Mouse (Mus musculus) limb, embryonic 10.5 days (tissue): ENCODE measurements around the gene Ptges2. TPM values are rescaled to one million over a fixed set of nuclear protein-coding genes. Genes with fewer than 3 reads are reported as not detected.

Experiments used
- DNase-seq: peaks from one replicate; pipeline ENCODE4 v3.0.0-alpha.2; 2017; ENCODE audit warnings: low spot score
- H3K27ac ChIP-seq: fragments of 300-500 bp; sonication (generic); 2 replicates; pipeline ENCODE4 v1.5.1; 2016; ENCODE audit warnings: mild to moderate bottlenecking
- H3K27me3 ChIP-seq: fragments of 300-500 bp; sonication (generic); 2 replicates; pipeline ENCODE4 v1.6.1; 2016; ENCODE audit warnings: low read depth, mild to moderate bottlenecking; ENCODE audit not compliant: poor library complexity, severe bottlenecking
- H3K36me3 ChIP-seq: fragments of 300-500 bp; sonication (generic); 2 replicates; pipeline ENCODE4 v1.6.1; 2016; ENCODE audit warnings: mild to moderate bottlenecking, moderate library complexity
- H3K4me1 ChIP-seq: fragments of 300-500 bp; sonication (generic); 2 replicates; pipeline ENCODE4 v1.6.1; 2016
- H3K4me3 ChIP-seq: fragments of 300-500 bp; sonication (generic); 2 replicates; pipeline ENCODE4 v1.5.1; 2016; ENCODE audit warnings: mild to moderate bottlenecking, moderate library complexity
- H3K9me3 ChIP-seq: fragments of 300-500 bp; sonication (generic); replicated peaks from 2 replicates; pipeline ENCODE4 v1.6.1; 2016; ENCODE audit warnings: mild to moderate bottlenecking
- WGBS: fragments of 180-500 bp; shearing (Covaris S2); methylation state at CpG from one replicate; pipeline ENCODE4 v1.1.7; 2016; 5-methylcytosine and 5-hydroxymethylcytosine counted together
- polyA plus RNA-seq: library from polyadenylated mRNA; unstranded; fragments of >200 nt; fragmentation: Nextera tagmentation; extraction: Ambion mirVana; gene quantifications from 2 replicates; pipeline ENCODE4 v1.2.1, GENCODE M21; 2016

The Ptges2 gene
- 32.7 and 37.0 TPM in 2 replicates for polyA plus RNA-seq

- DNase-seq: peak; percentile 90
- Histone ChIP-seq H3K9me3 (no peaks in the 10 kb centered on the region), H3K36me3 (peaks cover 32% of the 10 kb centered on the region), H3K27ac (peak within 1 kb of the TSS; percentile 84), H3K27me3 (no peaks in the 10 kb centered on the region), H3K4me3 (peak within 1 kb of the TSS; percentile 97), H3K4me1 (peaks cover 36% of the 10 kb centered on the region)
- under 1% methylated on average over 31 of the region's 31 CpGs for WGBS
These were observed at the start of gene Ptges2 for GRCm38 (mm10) chr2:32395484-32395945. Gene Ptges2, plus strand, starts transcription at chr2:32395896.

DNA sequence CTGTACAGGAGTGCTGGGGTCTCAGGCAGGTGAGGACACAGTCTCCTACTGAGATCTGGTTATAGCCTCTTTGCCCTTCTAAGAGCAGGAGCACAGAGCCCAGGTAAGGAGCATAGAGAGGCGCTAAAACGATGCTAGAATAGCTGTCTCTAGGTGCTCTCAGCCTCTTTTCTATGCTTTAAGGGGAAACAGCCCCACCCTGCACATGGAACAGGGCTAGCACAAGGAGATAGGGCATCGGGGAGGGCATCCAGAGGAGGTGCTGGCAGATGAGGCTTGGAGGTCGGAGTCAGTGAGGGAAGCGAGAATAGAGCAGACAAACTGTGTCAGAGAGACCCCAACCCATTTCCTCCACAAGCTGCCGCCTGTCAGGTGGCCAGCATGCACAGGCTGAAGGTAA is 48.7 kb upstream of the Ptges2 start:
- Histone ChIP-seq H3K4me3 (no peak overlapping the region), H3K36me3 (peaks cover 66% of the 10 kb centered on the region), H3K9me3 (no peaks in the 10 kb centered on the region), H3K27ac (no peak overlapping the region), H3K27me3 (peaks cover 6% of the 10 kb centered on the region; the same call in 1 of the 2 replicates), H3K4me1 (peaks cover 31% of the 10 kb centered on the region)
- WGBS: 81% methylated on average over 6 of the region's 6 CpGs
- no peak for DNase-seq

DNA sequence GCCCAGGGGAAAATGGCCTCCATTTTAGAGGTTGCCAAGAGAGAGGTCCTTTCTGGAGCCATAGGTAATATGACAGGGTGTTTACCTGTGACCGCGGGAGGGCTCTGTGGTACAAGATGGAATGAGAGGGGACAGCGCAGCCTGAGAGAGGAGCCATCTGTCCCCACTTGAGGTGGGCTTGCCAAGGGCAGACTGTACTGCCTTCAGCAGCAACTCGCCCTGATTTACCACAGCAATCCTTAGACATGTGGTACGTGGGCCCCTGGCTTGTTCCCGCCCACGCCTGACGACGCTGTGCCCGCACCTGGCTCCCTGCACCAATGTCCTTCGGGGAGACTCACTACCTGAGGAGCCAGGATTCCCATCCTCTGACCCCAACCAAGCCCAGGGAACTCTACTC is 47.4 kb upstream of the Ptges2 start:
- Histone ChIP-seq H3K27me3 (peaks cover 6% of the 10 kb centered on the region; the same call in 1 of the 2 replicates), H3K4me1 (peaks cover 37% of the 10 kb centered on the region), H3K36me3 (peaks cover 57% of the 10 kb centered on the region), H3K9me3 (no peaks in the 10 kb centered on the region), H3K27ac (no peak overlapping the region), H3K4me3 (no peak overlapping the region)
- 77% methylated on average over 11 of the region's 11 CpGs for WGBS
- no peak for DNase-seq

GRCm38 (mm10) chr2:32349625-32350255 is 46.0 kb upstream of the Ptges2 start:
- Histone ChIP-seq H3K9me3 (no peaks in the 10 kb centered on the region), H3K4me1 (peaks cover 44% of the 10 kb centered on the region), H3K27ac (no peak overlapping the region), H3K36me3 (peaks cover 45% of the 10 kb centered on the region), H3K4me3 (no peak overlapping the region), H3K27me3 (peaks cover 6% of the 10 kb centered on the region; the same call in 1 of the 2 replicates)
- 67% methylated on average over 8 of the region's 8 CpGs for WGBS
- DNase-seq: no peak

- Histone ChIP-seq H3K9me3 (no peaks in the 10 kb centered on the region), H3K4me1 (peaks cover 41% of the 10 kb centered on the region), H3K36me3 (peaks cover 41% of the 10 kb centered on the region), H3K27me3 (peaks cover 6% of the 10 kb centered on the region; the same call in 1 of the 2 replicates), H3K27ac (peak overlapping the region; percentile 92; the same call in 1 of the 2 replicates), H3K4me3 (peak overlapping the region; percentile 6; the same call in 1 of the 2 replicates)
- WGBS: 55% methylated on average over 13 of the region's 13 CpGs
- no peak for DNase-seq
These were observed 45.1 kb upstream of the Ptges2 start for GRCm38 (mm10) chr2:32350471-32351051.

DNA sequence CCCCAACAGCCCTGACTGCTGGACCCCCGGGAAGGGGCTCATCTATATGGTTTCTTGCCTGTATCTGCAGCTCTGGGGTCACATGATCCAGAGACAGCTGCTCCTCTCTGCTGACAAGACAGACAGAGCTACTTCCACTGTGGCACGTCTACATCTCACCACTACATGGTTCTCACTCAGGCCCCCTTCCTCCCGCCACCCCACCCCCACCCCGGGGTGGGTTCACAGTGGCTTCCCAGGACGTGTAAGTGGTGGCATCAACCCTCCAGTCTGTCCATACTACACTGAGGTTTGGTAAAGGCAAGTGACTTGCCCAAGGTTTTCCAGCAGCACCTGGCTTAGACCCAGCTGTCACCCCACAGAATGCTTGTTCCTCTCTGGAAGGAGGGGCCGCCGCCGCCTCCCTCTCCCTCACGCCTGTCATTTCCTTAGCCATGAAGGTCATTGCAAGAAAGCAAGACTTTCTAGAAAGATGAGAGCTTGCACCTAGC is 44.2 kb upstream of the Ptges2 start:
- peak overlapping the region; percentile 92 for H3K27ac ChIP-seq
- H3K4me1 ChIP-seq: peaks cover 44% of the 10 kb centered on the region
- H3K4me3 ChIP-seq: peak overlapping the region; percentile 81
- peaks cover 6% of the 10 kb centered on the region; the same call in 1 of the 2 replicates for H3K27me3 ChIP-seq
- H3K36me3 ChIP-seq: peaks cover 37% of the 10 kb centered on the region
- H3K9me3 ChIP-seq: no peaks in the 10 kb centered on the region
- WGBS: 55% methylated on average over 9 of the region's 9 CpGs
- DNase-seq: no peak

- Histone ChIP-seq H3K36me3 (peaks cover 29% of the 10 kb centered on the region), H3K27ac (peak within 1 kb of the TSS; percentile 92), H3K9me3 (no peaks in the 10 kb centered on the region), H3K27me3 (peaks cover 6% of the 10 kb centered on the region; the same call in 1 of the 2 replicates), H3K4me3 (peak within 1 kb of the TSS; percentile 81), H3K4me1 (peaks cover 44% of the 10 kb centered on the region)
- peak; percentile 70 for DNase-seq
- 2% methylated on average over 45 of the region's 52 CpGs for WGBS
These were observed 43.3 kb upstream of the Ptges2 start, which contains the start of gene Ciz1 for GRCm38 (mm10) chr2:32352151-32353006. Gene Ciz1, plus strand, starts transcription at chr2:32352327.

- WGBS: under 1% methylated on average over 63 of the region's 63 CpGs
- Histone ChIP-seq H3K27me3 (peaks cover 6% of the 10 kb centered on the region; the same call in 1 of the 2 replicates), H3K9me3 (no peaks in the 10 kb centered on the region), H3K4me1 (peaks cover 44% of the 10 kb centered on the region), H3K27ac (peak within 1 kb of the TSS; percentile 92), H3K36me3 (peaks cover 23% of the 10 kb centered on the region), H3K4me3 (peak within 1 kb of the TSS; percentile 81)
- peak; percentile 97 for DNase-seq
These were observed 42.6 kb upstream of the Ptges2 start, which contains the start of gene Dnm1 for GRCm38 (mm10) chr2:32353007-32353542. Gene Dnm1, minus strand, starts transcription at chr2:32353338.

GRCm38 (mm10) chr2:32353836-32354235 is 41.9 kb upstream of the Ptges2 start:
- Histone ChIP-seq H3K4me3 (peak overlapping the region; percentile 81; the same call in 1 of the 2 replicates), H3K27ac (peak overlapping the region; percentile 92; the same call in 1 of the 2 replicates), H3K36me3 (peaks cover 15% of the 10 kb centered on the region), H3K4me1 (peaks cover 46% of the 10 kb centered on the region), H3K27me3 (peaks cover 6% of the 10 kb centered on the region; the same call in 1 of the 2 replicates), H3K9me3 (no peaks in the 10 kb centered on the region)
- DNase-seq: no peak
- WGBS: 63% methylated on average over 6 of the region's 6 CpGs

DNA sequence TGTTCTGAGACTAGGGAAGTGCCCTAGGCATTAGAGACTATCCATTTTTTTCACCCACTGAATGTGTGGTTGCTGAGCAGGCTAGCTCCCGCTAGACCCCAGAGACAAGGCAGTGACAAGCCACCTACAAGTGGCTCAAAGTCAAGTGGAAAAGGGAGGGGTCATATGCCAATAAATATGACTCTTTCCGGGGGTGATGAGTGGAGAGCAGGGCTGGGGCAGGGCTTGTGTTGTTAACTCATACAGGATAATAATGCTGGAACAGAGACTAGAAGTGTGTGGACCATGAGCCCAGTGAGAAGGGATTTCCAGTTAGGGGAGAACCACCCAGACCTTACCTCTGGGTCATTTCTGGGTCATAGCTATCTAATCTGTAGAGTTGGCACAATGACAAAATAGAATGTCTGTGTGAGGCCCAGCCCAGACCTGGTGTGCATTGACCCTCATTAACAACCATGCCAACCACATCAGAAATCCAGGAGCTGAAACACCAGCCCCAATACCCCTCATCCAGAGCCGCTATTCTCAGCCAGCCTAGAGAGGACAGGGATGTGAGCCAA is 41.3 kb upstream of the Ptges2 start:
- DNase-seq: no peak
- 86% methylated on average over 3 of the region's 3 CpGs for WGBS
- Histone ChIP-seq H3K27me3 (peaks cover 6% of the 10 kb centered on the region; the same call in 1 of the 2 replicates), H3K4me3 (no peak overlapping the region), H3K4me1 (peaks cover 50% of the 10 kb centered on the region), H3K27ac (no peak overlapping the region), H3K36me3 (peaks cover 10% of the 10 kb centered on the region), H3K9me3 (no peaks in the 10 kb centered on the region)

GRCm38 (mm10) chr2:32356216-32356615 is 39.5 kb upstream of the Ptges2 start:
- Histone ChIP-seq H3K9me3 (no peaks in the 10 kb centered on the region), H3K4me1 (peaks cover 48% of the 10 kb centered on the region), H3K4me3 (no peak overlapping the region), H3K27ac (no peak overlapping the region), H3K36me3 (no peaks in the 10 kb centered on the region), H3K27me3 (peaks cover 8% of the 10 kb centered on the region)
- DNase-seq: no peak
- WGBS: 81% methylated on average over 10 of the region's 10 CpGs

- H3K27ac ChIP-seq: no peak overlapping the region
- H3K9me3 ChIP-seq: no peaks in the 10 kb centered on the region
- DNase-seq: no peak
- no peaks in the 10 kb centered on the region for H3K36me3 ChIP-seq
- H3K27me3 ChIP-seq: peaks cover 11% of the 10 kb centered on the region; the same call in 1 of the 2 replicates
- peaks cover 43% of the 10 kb centered on the region for H3K4me1 ChIP-seq
- no peak overlapping the region for H3K4me3 ChIP-seq
- WGBS: 72% methylated on average over 3 of the region's 3 CpGs
These were observed 38.0 kb upstream of the Ptges2 start for GRCm38 (mm10) chr2:32357710-32358109.
